Mouse (Mus musculus) hindbrain, embryonic 14.5 days (tissue): ENCODE data around the gene Slco3a1. TPM values are rescaled to one million over a fixed set of nuclear protein-coding genes. Genes with fewer than 3 reads are reported as not detected.

Experiments used
- ATAC-seq: fragments of 200-750 bp; cut with Nextera tagmentation; 2 replicates; pipeline ENCODE4 v1.8.0; 2017; ENCODE audit warnings: moderate number of reproducible peaks, mild to moderate bottlenecking, moderate TSS enrichment, moderate library complexity; ENCODE audit not compliant: low FRiP score
- DNase-seq: peaks from one replicate; pipeline ENCODE4 v3.0.0-alpha.2; 2015; ENCODE audit warnings: low spot score
- H3K27ac ChIP-seq: fragments of 300-500 bp; sonication (generic); 2 replicates; pipeline ENCODE4 v1.5.1; 2014; ENCODE audit warnings: mild to moderate bottlenecking, moderate library complexity
- H3K27me3 ChIP-seq: fragments of 300-500 bp; sonication (generic); 2 replicates; pipeline ENCODE4 v1.6.1; 2014; ENCODE audit warnings: mild to moderate bottlenecking, low read length, mixed read lengths; ENCODE audit not compliant: control insufficient read depth, insufficient read depth
- H3K36me3 ChIP-seq: fragments of 300-500 bp; sonication (generic); replicated peaks from 2 replicates; pipeline ENCODE4 v1.6.1; 2014; ENCODE audit not compliant: control insufficient read depth, insufficient read depth
- H3K4me1 ChIP-seq: fragments of 300-500 bp; sonication (generic); replicated peaks from 2 replicates; pipeline ENCODE4 v1.6.1; 2014; ENCODE audit warnings: antibody characterized with exemption, low read length, mixed read lengths; ENCODE audit not compliant: control insufficient read depth, insufficient read depth
- H3K4me2 ChIP-seq: fragments of 300-500 bp; sonication (generic); replicated peaks from 2 replicates; pipeline ENCODE4 v1.6.1; 2014; ENCODE audit warnings: mild to moderate bottlenecking, moderate library complexity
- H3K4me3 ChIP-seq: fragments of 300-500 bp; sonication (generic); replicated peaks from 2 replicates; pipeline ENCODE4 v1.5.1; 2014; ENCODE audit warnings: mild to moderate bottlenecking, low read length
- H3K9ac ChIP-seq: fragments of 300-500 bp; sonication (generic); 2 replicates; pipeline ENCODE4 v1.6.1; 2014
- H3K9me3 ChIP-seq: fragments of 300-500 bp; sonication (generic); 2 replicates; pipeline ENCODE4 v1.6.1; 2016; ENCODE audit warnings: low read length; ENCODE audit not compliant: control insufficient read depth
- WGBS: fragments of 180-500 bp; shearing (Covaris S2); extraction: QIAGEN DNeasy Blood & Tissue Kit; methylation state at CpG from one replicate; pipeline ENCODE4 v1.1.7; 2014; 5-methylcytosine and 5-hydroxymethylcytosine counted together
- polyA plus RNA-seq: library from polyadenylated mRNA; unstranded; fragments of >200 nt; fragmentation: Nextera tagmentation; extraction: Ambion mirVana; gene quantifications from 2 replicates; pipeline ENCODE4 v1.2.1, GENCODE M21; 2014

Slco3a1 gene
- polyA plus RNA-seq, 1 experiment from 2014 or later, result 14.6 TPM

DNA sequence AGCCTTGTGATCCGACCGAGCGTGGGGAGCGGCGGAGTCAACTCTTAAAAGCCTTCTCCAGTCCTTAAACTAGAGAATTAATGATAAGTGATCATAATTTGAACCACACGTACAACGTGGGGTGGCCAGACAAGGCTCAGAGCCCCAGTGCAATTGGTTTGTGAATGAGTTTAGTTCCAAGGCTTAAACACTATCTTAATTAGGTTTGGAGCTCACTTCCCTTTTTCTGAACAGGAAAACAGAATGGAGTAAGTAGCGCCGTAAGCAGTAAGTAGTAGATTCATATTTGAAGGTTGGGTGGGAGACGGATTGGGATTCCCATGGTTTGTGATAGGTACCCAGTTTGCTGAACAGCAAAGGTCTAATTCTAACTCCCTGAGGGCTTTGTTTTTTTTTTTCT is 176.7 kb downstream of the Slco3a1 start:
- no peaks in the 10 kb centered on the region for H3K4me1 ChIP-seq
- no peak overlapping the region for H3K27ac ChIP-seq
- no peak for DNase-seq

DNA sequence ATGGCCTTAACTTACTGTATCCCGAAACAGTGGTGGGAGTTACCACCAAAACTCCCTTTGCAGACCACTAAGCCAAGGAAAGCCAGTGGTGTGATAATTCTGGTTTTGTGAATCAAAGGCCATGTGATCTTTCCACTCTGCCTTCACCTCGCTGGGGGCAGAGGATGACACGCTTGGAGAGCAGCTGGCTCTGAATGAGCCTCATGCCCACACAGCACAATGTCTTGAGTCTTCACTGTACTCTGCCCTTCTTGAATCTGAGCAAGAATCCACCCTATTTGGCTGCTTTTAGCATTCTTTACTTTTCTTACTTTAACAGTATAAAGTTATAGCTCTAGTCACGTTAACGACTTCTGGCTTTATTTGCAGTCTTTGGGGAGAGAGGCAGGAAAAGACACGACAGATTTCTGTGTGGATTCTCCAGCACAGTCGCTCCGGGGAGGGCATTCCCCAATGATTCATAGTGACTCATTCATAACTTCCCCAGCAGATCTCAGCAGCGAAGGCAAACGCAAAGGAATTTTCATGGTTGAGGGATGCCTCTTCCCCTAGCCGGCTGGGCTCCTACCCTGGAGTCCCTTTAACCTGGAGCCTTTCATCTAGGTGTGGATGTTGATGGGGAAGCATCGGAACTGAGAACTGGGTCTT is 178.1 kb downstream of the Slco3a1 start:
- Histone ChIP-seq H3K4me1 (peaks cover 6% of the 10 kb centered on the region; the same call in 1 of the 2 replicates), H3K4me2 (no peak overlapping the region), H3K4me3 (no peak overlapping the region), H3K27me3 (no peaks in the 10 kb centered on the region), H3K9me3 (no peaks in the 10 kb centered on the region), H3K36me3 (no peaks in the 10 kb centered on the region), H3K9ac (no peak overlapping the region), H3K27ac (no peak overlapping the region)
- WGBS, result 75% methylated on average over 12 of the region's 12 CpGs
- ATAC-seq (no peak), DNase-seq (no peak)

More for the DNA sequence above, 176.7 kb downstream of the Slco3a1 start:
- Histone ChIP-seq H3K36me3 (no peaks in the 10 kb centered on the region), H3K27me3 (no peaks in the 10 kb centered on the region), H3K9me3 (no peaks in the 10 kb centered on the region), H3K4me3 (no peak overlapping the region), H3K9ac (no peak overlapping the region), H3K4me2 (no peak overlapping the region)
- 76% methylated on average over 10 of the region's 10 CpGs for WGBS
- ATAC-seq, result no peak

- Histone ChIP-seq H3K27ac (no peak overlapping the region), H3K36me3 (no peaks in the 10 kb centered on the region), H3K9me3 (no peaks in the 10 kb centered on the region), H3K4me2 (no peak overlapping the region), H3K27me3 (no peaks in the 10 kb centered on the region), H3K4me3 (no peak overlapping the region), H3K4me1 (peaks cover 6% of the 10 kb centered on the region; the same call in 1 of the 2 replicates), H3K9ac (no peak overlapping the region)
- ATAC-seq (no peak), DNase-seq (no peak)
- 83% methylated on average over 14 of the region's 14 CpGs for WGBS
These were observed 179.2 kb downstream of the Slco3a1 start for GRCm38 (mm10) chr7:74375174-74375957.

GRCm38 (mm10) chr7:74373056-74373455 is 181.5 kb downstream of the Slco3a1 start:
- Histone ChIP-seq H3K9me3 (no peaks in the 10 kb centered on the region), H3K27ac (no peak overlapping the region), H3K4me3 (no peak overlapping the region), H3K4me1 (peaks cover 6% of the 10 kb centered on the region; the same call in 1 of the 2 replicates), H3K27me3 (no peaks in the 10 kb centered on the region), H3K4me2 (no peak overlapping the region), H3K36me3 (no peaks in the 10 kb centered on the region), H3K9ac (no peak overlapping the region)
- 90% methylated on average over 6 of the region's 6 CpGs for WGBS
- ATAC-seq, result no peak
- DNase-seq, result no peak

DNA sequence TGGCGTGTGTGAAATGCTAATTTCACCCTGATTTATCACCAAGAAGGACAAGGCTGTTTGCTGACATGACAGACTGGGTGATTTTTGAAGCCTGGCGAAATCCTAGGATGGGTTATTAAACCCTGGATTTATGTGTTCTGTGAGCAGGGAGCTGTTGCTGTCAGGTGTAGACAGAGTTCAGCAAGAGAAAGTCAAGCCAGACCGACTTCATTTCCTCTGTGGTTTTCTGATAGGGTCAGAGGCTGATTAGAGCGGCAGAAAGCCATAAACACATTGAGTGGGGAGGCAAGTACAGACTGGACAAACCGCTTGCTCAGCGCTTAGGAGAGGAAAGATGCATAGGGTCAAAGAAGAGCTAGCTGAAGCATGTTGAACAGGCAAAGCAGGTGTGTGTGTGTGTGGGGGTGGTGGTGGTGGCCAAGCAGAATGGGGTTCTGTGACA is 182.4 kb downstream of the Slco3a1 start:
- H3K27ac ChIP-seq, result 0 out of 2 replicates have a peak overlapping the region, but pooled peaks have one; percentile 8
- H3K4me1 ChIP-seq, result peaks cover 6% of the 10 kb centered on the region; the same call in 1 of the 2 replicates
- H3K36me3 ChIP-seq, result no peaks in the 10 kb centered on the region
- no peak overlapping the region for H3K4me2 ChIP-seq
- no peak overlapping the region for H3K4me3 ChIP-seq
- no peaks in the 10 kb centered on the region for H3K9me3 ChIP-seq
- DNase-seq (no peak), ATAC-seq (no peak)
- no peaks in the 10 kb centered on the region for H3K27me3 ChIP-seq
- 66% methylated on average over 6 of the region's 6 CpGs for WGBS
- H3K9ac ChIP-seq, result no peak overlapping the region

GRCm38 (mm10) chr7:74371656-74372055 is 182.9 kb downstream of the Slco3a1 start:
- peaks cover 6% of the 10 kb centered on the region; the same call in 1 of the 2 replicates for H3K4me1 ChIP-seq
- WGBS, result 34% methylated on average over 2 of the region's 2 CpGs
- no peak overlapping the region for H3K4me2 ChIP-seq
- no peaks in the 10 kb centered on the region for H3K36me3 ChIP-seq
- DNase-seq (no peak), ATAC-seq (no peak)
- no peak overlapping the region for H3K9ac ChIP-seq
- no peak overlapping the region for H3K4me3 ChIP-seq
- 0 out of 2 replicates have a peak overlapping the region, but pooled peaks have one; percentile 8 for H3K27ac ChIP-seq
- H3K9me3 ChIP-seq, result no peaks in the 10 kb centered on the region
- H3K27me3 ChIP-seq, result no peaks in the 10 kb centered on the region

DNA sequence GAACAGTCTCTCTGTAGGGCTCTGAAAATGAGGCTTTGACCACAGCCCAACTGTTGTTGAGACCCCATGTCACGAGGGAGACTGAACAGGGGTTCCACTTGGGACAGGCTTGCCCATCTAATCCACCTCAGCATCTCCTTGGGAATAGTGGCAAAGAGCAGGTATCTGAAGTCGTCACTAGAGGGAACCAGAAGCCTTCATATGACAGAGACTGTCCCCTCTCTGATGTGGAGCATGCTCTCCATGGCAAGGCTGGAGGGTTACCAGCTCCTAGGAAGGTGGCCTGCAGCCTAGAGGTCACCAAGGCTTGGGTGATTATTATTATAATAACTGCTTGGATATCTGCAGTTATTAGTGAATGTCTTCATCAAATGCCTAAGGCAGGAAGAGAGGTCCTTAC is 183.4 kb downstream of the Slco3a1 start:
- DNase-seq (peak; percentile 77), ATAC-seq (peak; percentile 68; the same call in 1 of the 2 replicates)
- H3K4me2 ChIP-seq, result no peak overlapping the region
- no peak overlapping the region for H3K9ac ChIP-seq
- no peaks in the 10 kb centered on the region for H3K9me3 ChIP-seq
- H3K27me3 ChIP-seq, result no peaks in the 10 kb centered on the region
- H3K4me3 ChIP-seq, result no peak overlapping the region
- H3K36me3 ChIP-seq, result no peaks in the 10 kb centered on the region
- WGBS, result 28% methylated on average over 2 of the region's 2 CpGs
- H3K27ac ChIP-seq, result no peak overlapping the region
- peaks cover 6% of the 10 kb centered on the region; the same call in 1 of the 2 replicates for H3K4me1 ChIP-seq

DNA sequence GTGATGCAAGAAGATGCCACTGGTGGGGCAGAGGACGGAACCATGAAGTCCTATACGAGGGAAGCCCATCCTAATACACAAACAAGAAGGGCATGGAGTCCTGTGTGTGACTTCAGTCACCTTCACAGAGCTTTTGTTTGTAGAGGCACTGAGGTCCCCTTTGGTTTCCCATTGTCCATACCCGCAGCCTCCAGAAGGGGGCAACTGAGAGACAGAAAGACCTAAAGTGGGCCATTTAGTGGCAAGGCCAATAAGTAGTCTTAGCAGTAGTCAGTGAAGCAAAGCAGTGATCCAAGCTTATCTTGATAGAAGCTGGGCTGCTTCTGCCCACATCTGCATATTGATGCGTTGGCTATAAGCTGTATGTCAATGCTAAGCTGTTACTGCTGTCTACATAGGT is 184.9 kb downstream of the Slco3a1 start:
- DNase-seq (no peak), ATAC-seq (no peak)
- Histone ChIP-seq H3K4me2 (no peak overlapping the region), H3K27ac (no peak overlapping the region), H3K36me3 (no peaks in the 10 kb centered on the region), H3K9me3 (no peaks in the 10 kb centered on the region), H3K4me1 (peaks cover 9% of the 10 kb centered on the region), H3K27me3 (no peaks in the 10 kb centered on the region), H3K9ac (no peak overlapping the region), H3K4me3 (no peak overlapping the region)
- 64% methylated on average over 4 of the region's 4 CpGs for WGBS

DNA sequence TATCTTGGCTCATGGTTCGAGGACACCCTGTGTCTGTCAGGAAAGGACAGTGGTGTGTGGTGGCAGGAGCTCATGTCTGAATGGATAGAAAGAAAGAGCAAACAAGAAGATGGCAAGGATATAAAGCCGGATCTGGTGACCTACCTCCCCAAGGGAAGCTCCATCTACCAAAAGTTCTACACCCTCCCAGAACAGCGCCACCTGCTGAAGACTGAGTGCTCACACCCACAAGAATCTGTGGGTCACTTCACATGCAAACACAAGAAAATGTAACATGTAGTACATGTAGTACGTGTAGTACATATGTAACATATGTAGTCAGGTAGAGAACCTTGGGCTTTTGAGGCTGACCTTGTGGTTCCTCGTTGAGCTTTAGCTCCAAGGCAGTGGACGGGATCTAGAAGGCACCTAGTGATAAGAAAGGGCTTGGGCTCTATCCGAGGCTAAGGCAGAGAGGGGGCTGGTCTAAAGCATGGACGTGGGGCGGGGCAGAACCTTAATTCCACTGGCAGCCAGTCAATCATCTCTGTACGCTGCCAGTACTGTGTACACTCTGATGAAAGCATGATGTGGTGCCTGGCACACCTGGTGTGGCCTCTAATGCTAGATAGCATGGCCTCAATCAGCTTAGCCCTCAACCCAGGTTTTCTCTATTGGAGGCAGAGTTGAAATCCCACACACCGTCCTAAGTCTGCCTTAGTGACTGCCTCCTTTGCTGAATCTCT is 186.2 kb downstream of the Slco3a1 start:
- Histone ChIP-seq H3K9ac (no peak overlapping the region), H3K4me2 (no peak overlapping the region), H3K36me3 (no peaks in the 10 kb centered on the region), H3K27ac (no peak overlapping the region), H3K9me3 (no peaks in the 10 kb centered on the region), H3K4me1 (peaks cover 9% of the 10 kb centered on the region), H3K27me3 (no peaks in the 10 kb centered on the region), H3K4me3 (no peak overlapping the region)
- ATAC-seq (no peak), DNase-seq (no peak)
- 86% methylated on average over 11 of the region's 11 CpGs for WGBS
